Mouse (Mus musculus) adipocyte (in vitro differentiated cells): ENCODE measurements around the gene Slc19a1.

Experiments
- DNase-seq: peaks from one replicate; pipeline ENCODE4 v3.0.0-alpha.2; 2016; ENCODE audit warnings: low spot score

Slc19a1 gene

DNA sequence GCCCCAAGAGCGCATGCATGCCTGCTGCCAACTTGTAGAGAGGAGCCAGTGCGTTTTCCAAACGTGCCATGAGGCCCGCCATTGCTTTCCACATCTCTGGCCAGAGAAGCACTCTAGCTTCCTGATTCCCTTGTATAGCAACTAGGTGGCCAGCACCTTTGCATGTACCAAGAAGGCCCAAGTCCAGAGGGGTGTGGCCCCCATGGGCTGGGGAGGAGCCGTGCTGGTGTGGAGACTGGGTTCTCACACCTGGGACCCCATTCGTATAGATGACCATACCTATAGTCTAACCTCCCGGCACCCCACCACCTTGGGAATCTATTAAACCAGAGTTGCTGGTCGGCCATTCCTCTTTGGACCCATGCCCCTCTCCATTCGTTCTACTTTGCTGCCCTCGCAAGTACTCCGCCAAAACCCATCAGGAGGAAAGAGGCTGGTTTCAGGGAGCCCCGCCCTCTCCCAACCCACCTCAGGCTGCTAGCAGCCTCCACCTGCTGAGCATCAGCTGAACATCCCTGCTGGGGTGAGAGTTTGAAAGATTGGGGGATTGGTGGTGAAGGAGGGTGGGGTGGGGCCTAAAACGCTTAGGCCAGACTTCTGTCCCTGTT is at the start of gene Slc19a1:
Gene Slc19a1, plus strand, starts transcription at position 474 of the 608 bp plus-strand sequence.
- DNase-seq = no peak

GRCm38 (mm10) chr10:76988586-76988985 is 43.5 kb upstream of the Slc19a1 start:
- no peak for DNase-seq

GRCm38 (mm10) chr10:76992456-76992855 is 39.6 kb upstream of the Slc19a1 start:
- no peak for DNase-seq

DNA sequence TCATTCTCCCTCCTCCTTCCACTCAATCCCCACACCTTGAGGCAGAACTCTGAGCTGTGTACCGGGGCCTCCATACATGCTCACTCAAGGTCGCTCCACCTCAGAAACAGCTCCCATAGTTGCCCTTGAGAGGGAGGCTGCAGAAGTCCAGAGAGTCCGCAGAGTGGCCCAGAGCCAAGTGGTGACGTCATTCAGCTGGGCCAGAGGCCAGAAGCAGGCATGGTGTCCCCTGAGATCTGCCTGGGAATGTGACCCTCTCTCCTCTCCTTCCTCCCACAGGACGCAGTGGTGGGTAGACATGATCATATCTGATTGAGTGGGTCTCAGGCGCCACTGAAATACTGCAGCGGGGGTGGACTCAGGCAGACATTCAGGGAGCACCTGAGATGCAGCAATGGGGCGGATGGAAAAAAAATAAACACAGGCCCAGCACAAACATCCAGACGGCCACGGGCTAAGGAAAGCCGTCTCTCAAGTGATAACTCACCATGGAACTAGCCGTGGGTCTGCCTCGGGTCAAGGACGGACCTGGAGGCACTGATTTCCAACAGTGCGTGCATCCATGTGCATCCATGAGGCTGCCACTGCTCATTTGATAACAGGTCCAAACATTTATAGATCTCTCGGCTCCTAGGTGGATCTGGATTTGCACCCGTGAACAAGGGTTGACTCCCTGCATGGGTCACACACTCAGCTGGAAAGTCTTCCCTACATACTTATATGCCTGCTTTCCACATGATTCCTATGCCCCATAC is 34.1 kb upstream of the Slc19a1 start:
- DNase-seq = peak; percentile 33

GRCm38 (mm10) chr10:77004936-77005335 is 27.1 kb upstream of the Slc19a1 start:
- no peak for DNase-seq

DNA sequence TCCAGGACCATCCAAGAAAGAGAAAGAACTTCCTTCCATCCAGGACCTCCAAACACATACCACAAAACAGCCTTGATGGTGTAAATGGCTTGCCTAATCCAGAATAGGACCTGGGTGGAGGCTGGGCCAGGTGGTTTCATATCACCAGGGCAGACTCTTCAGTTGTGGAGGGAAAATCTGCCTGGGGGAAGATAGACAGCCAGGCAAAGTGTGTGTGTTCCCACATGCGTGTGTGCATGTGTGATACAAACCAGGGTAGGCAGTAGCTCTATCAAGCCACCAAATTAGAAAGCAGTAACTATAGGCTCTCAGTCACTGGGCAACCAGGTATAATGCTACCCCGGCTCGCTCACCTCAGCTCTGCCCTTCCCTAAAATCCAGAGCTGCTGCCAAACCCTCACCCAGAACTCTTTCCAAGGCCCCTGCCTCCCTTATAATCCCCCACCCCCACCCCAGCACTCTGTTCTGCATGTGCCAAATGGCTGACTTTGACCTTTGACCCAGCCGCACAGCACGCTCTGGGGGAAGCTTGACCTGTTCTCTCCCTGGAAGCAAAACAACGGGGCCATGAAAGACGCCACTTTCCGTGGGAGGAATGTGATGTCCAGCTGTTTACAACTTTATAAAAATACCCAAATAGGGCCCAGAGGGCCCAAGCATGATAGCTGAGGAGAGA is 24.5 kb upstream of the Slc19a1 start:
- DNase-seq = no peak

- DNase-seq = no peak
Measured at GRCm38 (mm10) chr10:77008109-77008561, 23.9 kb upstream of the Slc19a1 start.

GRCm38 (mm10) chr10:77008698-77009097 is 23.3 kb upstream of the Slc19a1 start:
- no peak for DNase-seq

DNA sequence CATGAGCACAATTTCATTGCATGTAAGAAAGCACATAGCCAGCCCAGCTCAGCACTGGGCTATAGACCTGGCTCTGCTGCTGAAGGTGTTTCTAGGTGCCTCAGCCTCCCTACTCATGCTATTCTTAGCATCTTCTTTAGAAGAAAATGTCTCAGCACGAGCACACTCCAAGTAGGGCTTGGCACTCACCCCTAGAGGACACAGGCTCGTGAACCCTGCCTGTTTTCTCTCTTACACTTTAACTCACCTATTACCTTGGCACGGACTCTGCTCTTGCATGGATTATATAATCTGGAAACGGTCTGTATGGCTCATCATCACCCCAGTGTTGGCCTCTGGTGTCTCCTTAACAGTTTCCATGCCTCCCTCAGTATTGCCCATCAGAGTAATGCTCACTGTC is 20.4 kb upstream of the Slc19a1 start:
- no peak for DNase-seq

DNA sequence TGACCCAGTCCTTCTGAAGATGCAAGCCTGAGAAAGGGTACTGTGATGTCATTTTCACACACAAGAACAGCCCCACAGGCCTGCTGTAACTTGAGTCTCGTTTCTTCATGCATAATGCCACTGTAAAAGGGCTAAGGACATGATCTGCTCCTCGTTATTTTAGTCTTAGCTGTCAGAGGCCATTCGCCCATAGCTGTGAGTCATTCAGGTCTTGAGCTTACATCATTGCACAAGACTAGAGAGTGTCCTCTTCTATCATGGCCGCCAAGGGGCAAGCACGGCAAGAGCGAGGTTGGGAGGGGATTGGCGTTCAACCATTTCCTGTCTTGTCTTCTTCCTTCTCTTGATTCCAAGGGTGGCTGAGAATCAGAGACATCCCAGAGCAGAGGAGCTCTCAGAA is 16.0 kb upstream of the Slc19a1 start:
- DNase-seq = no peak

DNA sequence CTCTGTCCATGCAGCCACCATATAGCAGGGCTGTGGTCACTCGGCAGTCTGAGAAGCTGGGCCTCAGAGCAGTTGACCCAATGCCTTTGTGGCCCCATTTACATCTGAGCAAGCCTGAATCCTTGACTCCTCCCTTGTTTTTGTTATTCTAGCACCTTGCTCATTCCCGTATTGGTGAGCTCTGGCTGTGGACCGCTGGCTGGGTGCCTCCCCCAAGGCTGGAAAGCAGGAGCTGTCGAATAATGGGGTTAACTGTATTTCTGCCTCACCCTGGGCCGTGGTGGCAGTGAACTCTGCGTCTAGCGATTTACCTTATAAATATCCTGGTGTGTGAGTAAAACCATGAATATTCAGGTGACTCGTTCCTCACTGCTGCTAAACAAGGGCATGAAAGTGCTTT is 15.5 kb upstream of the Slc19a1 start:
- no peak for DNase-seq

DNA sequence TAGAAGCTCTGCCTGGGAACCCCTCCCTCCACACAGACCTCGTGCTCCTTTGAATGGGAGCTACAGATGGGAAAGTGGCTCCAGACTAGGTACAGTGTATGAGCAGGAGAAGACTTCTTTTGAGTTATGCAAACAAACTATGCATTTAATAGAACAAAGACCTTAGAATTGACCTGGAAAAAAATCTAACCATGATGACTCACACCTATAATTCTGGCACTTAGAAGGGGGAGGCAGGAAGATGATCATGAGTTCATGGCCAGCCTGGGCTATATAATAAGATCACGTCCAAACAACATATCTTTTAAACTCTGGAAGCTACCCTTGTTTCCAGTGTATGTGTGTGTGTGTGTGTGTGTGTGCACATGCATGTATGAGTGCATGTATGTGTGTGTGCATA is 15.0 kb upstream of the Slc19a1 start:
- DNase-seq = no peak

DNA sequence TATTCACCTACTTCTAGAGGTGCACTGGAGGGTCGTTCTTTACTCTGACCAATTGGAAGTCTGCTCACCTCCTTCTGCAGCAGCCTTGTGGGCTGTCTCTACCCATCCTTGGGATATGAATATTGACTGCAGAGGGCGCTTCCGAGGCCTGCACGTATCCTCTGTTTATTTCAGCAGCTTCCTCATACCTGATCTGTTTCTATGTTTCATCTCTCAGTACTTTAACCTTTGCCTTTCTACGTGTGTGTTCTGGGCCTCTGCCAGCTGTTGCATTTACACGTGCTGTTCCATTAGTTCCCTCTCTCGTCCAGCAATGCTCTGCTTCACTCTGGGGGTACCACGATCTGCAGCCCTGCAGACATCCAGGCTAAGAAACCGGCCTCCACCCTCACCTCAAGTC is 14.4 kb upstream of the Slc19a1 start:
- no peak for DNase-seq

- peak; percentile 84 for DNase-seq
Measured at GRCm38 (mm10) chr10:77021399-77022052, 10.5 kb upstream of the Slc19a1 start.

GRCm38 (mm10) chr10:77022301-77023130 is 9.5 kb upstream of the Slc19a1 start:
- peak; percentile 64 for DNase-seq

- no peak for DNase-seq
Measured at GRCm38 (mm10) chr10:77024231-77024630, 7.8 kb upstream of the Slc19a1 start.

DNA sequence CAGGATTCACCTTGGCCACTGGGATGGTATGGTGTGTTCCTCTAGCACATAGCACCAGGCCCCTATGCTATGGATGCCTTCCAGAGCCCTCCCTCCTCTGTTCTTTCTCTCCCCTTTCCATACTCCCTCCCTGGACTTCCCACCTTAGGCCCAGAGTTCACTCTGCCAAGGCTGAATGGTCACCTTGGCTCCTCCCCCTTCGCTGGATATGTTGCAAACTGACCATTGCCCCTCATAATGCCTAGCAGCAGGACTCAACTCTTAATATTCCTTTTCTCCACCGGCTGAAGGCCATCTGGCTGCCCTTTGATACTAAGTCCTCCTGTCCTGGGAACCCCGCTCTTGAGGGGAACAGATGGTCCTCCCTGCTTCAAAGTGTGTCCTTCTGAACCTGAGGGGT is 5.1 kb upstream of the Slc19a1 start:
- no peak for DNase-seq

DNA sequence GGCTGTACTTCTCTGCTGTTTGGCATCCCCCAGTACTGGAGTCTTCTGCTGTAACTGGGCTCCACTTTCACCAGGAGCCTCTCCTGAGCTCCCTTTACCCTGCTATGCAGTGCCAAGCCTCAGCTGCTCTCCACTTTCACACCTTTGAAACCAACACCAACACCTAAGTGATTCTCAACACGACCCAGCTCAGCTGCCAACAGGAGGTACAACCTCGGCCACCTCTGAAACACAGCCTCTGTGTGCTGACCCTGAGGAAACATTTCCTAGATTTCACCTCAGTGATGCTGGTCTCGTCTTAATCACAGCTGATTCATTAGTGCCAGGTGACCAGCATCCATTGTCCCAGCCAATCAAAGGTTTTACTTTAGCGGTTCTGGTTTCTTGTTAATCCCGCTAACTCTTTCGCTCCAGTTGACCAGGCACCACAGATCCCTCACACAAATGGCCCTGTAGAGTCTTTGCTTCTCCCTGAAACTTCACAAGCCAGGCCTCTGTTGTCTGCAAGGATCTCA is 3.2 kb upstream of the Slc19a1 start:
- DNase-seq = no peak

DNA sequence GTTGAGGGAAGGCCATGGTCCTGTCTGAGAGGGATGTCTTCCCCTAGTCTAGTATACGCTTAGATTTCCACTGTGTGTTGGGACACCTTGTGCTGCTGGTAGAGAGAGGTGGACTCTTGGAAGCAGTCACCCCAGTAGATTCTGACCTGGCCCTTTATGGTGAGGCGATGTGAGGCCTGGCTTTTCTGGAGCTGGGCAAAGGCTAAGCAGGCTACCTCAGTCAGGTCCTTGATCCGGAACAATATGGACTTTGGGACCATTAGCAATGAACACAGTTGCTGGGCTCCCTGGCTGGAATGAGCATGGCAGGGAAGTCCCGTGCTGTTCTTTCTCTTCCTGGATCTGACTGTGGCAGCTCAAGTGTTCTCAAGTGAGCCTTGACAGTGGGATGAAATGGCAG is 2.3 kb upstream of the Slc19a1 start:
- no peak for DNase-seq

DNA sequence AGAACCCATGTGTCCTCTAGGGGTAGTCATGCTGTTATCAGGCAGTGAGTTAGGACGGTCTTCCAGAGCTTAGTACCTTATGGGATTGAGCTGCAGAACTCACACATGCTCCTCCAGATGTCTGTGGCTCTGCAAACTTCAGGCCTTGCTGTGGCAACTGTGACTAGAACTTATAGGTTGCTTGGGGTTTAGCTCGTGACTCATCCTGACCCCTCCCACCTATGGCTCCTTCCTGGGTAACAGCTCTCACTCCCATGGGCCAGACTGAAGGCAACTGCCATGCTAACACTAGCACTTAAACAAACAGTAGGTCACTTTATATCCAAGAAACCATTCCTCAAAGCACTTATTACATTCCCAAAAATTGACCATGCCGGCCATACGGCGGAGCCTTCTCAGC is 1.4 kb upstream of the Slc19a1 start:
- DNase-seq = no peak

- peak; percentile 94 for DNase-seq
Measured at GRCm38 (mm10) chr10:77032591-77033322, 716 bp downstream of the Slc19a1 start.
